Mouse (Mus musculus): ENCODE measurements around the gene Fbln7. TPM values are rescaled to one million over a fixed set of nuclear protein-coding genes. Genes with fewer than 3 reads are reported as not detected.

The Fbln7 gene
- polyA plus RNA-seq, 1 experiment from 2014 or later = 2.0 TPM

DNA sequence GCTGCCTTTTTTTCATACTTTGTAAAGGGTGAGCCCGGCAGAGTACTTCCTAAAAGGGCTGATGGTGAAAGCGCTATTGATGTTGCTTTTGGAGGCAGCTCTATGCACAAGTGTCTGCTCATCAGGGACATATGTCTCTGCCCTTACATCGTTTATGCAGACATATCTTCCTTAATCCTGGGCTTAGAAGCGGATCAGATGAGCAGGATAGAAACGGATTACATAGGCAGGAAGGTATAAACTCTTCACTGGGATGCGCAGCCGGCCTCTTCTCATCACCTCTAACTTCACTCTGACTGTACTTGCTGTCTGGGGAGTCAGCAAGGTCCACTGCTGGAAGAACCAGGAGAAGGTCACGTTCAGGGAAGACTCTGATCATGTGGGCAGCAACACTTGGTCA is 25.2 kb upstream of the Fbln7 start:
- Histone ChIP-seq H3K27ac (replicated peaks) (no peak overlapping the region), H3K9me3 (no peaks in the 10 kb centered on the region), H3K4me2 (replicated peaks) (no peak overlapping the region), H3K4me3 (no peak overlapping the region), H3K36me3 (peaks cover 76% of the 10 kb centered on the region), H3K4me1 (no peaks in the 10 kb centered on the region), H3K9ac (replicated peaks) (no peak overlapping the region), H3K27me3 (no peaks in the 10 kb centered on the region)
- WGBS = 93% methylated on average over 8 of the region's 8 CpGs
- ATAC-seq (replicated peaks) = no peak

DNA sequence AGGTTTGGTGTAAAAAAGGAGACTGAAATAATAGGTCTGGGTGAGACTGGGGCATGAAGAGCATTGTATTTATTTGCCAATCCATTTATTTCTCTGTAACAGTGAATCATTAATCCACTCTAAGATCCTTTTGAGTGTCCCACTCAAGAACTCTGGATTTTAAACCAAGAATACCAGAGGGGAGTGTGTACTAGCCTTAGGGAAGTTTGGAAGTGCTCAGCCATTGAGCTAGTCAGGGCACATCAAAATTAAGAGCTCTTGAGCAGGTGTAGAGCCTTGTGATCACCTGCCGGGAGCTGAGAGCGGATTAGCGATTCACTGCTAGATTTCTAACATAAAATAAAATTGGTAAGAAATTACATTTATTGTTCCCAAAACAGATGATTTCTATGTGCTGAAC is 24.2 kb upstream of the Fbln7 start:
- H3K4me1 ChIP-seq = no peaks in the 10 kb centered on the region
- H3K36me3 ChIP-seq = peaks cover 75% of the 10 kb centered on the region
- H3K27ac ChIP-seq (replicated peaks) = no peak overlapping the region
- no peak overlapping the region for H3K4me2 ChIP-seq (replicated peaks)
- no peaks in the 10 kb centered on the region for H3K27me3 ChIP-seq
- ATAC-seq (replicated peaks) = no peak
- H3K9me3 ChIP-seq = no peaks in the 10 kb centered on the region
- no peak overlapping the region for H3K9ac ChIP-seq (replicated peaks)
- H3K4me3 ChIP-seq = no peak overlapping the region
- WGBS = 93% methylated on average over 3 of the region's 3 CpGs

DNA sequence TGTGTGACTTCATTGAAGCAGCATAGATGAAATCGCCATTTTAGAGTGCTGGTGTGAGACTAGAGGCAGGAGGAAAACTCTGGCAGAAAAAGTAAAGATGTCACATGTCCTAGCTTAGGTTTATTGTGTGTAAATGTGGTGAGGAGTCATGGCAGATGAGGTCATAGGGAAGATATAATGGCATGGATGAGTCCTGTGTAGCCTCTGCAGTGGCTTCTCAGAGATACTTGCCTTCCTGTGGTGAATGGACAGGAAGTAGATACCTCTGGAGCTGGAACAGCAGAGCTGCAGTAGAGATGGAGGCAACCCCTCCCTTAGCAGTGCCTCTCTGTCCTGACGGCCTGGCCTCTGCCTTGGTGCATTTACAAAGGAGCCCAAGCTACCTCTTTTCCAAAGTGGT is 23.3 kb upstream of the Fbln7 start:
- WGBS = 92% methylated on average over 2 of the region's 2 CpGs
- H3K36me3 ChIP-seq = peaks cover 72% of the 10 kb centered on the region
- no peak overlapping the region for H3K4me3 ChIP-seq
- no peaks in the 10 kb centered on the region for H3K4me1 ChIP-seq
- no peak overlapping the region for H3K27ac ChIP-seq (replicated peaks)
- H3K4me2 ChIP-seq (replicated peaks) = no peak overlapping the region
- ATAC-seq (replicated peaks) = no peak
- H3K27me3 ChIP-seq = no peaks in the 10 kb centered on the region
- H3K9ac ChIP-seq (replicated peaks) = no peak overlapping the region
- H3K9me3 ChIP-seq = no peaks in the 10 kb centered on the region

DNA sequence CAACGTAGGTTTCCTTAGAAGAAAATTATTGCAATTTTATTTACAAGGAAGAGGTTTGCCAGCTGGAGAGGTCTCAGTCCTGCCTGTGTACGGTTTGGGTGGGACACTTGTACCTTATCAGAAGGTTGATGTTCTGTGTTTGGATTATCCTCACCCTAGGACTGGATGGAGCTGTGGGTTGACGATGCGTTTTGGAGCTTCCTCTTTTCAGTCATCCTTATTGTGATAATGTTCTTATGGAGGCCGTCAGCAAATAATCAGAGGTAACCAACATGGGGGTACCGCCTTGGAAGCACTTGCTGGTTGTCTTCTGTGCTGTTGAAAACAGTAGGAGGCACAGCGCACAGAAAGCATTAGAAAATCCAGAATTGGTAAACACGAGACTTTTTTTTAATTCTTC is 20.3 kb upstream of the Fbln7 start:
- no peak for ATAC-seq (replicated peaks)
- Histone ChIP-seq H3K9ac (replicated peaks) (no peak overlapping the region), H3K4me2 (replicated peaks) (no peak overlapping the region), H3K36me3 (peaks cover 76% of the 10 kb centered on the region), H3K9me3 (no peaks in the 10 kb centered on the region), H3K27ac (replicated peaks) (no peak overlapping the region), H3K4me3 (no peak overlapping the region), H3K27me3 (no peaks in the 10 kb centered on the region), H3K4me1 (no peaks in the 10 kb centered on the region)
- WGBS = 90% methylated on average over 8 of the region's 8 CpGs

DNA sequence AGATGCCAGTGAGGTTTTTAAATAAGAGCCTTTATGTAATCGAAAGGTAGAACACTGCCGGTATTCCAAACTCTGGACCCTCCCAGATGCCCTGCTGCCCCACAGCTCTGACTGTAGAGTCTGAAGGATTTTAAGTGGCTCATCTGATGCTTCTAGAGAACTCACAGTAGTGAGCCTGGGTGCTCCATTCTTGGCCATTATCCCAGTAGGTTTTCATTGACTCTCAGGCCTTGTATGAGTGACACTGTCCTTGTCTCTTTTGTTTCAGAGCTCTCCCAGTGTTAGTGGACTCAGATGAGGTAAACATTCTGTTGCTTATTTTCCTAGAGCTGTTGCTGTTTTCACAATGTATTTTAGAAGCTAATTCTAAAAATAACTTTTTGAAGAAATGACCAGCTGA is 12.7 kb upstream of the Fbln7 start:
- ATAC-seq (replicated peaks) = no peak
- Histone ChIP-seq H3K36me3 (peaks cover 70% of the 10 kb centered on the region), H3K9me3 (no peaks in the 10 kb centered on the region), H3K4me2 (replicated peaks) (no peak overlapping the region), H3K4me1 (no peaks in the 10 kb centered on the region), H3K27ac (replicated peaks) (no peak overlapping the region), H3K9ac (replicated peaks) (no peak overlapping the region), H3K27me3 (no peaks in the 10 kb centered on the region), H3K4me3 (no peak overlapping the region)
- WGBS = 91% methylated on average over 2 of the region's 2 CpGs

DNA sequence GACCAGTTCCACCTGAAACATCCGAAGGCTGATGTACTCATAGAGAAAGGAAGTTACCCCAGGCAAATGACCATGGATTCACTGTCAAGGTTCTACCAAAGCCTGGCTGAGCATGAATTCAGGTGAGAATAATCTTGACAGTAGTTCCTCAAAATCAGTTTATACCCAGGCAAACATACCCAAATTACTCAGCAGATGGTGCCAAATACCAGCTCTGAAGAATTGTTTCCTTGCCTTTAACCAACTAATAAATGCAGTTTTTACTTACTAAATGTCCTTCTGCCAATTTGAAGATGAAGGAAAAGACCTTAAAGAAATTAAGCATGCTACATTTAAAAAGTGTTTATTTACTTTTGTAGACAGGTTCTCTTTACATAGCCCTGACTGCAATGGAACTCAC is 6.1 kb upstream of the Fbln7 start:
- H3K4me2 ChIP-seq (replicated peaks) = no peak overlapping the region
- H3K9me3 ChIP-seq = no peaks in the 10 kb centered on the region
- H3K36me3 ChIP-seq = peaks cover 15% of the 10 kb centered on the region
- no peak overlapping the region for H3K27ac ChIP-seq (replicated peaks)
- H3K4me3 ChIP-seq = no peak overlapping the region
- H3K27me3 ChIP-seq = no peaks in the 10 kb centered on the region
- no peak for ATAC-seq (replicated peaks)
- whole genome bisulfite sequencing = 93% methylated on average over 1 of the region's 1 CpGs
- no peak overlapping the region for H3K9ac ChIP-seq (replicated peaks)
- peaks cover 6% of the 10 kb centered on the region for H3K4me1 ChIP-seq

DNA sequence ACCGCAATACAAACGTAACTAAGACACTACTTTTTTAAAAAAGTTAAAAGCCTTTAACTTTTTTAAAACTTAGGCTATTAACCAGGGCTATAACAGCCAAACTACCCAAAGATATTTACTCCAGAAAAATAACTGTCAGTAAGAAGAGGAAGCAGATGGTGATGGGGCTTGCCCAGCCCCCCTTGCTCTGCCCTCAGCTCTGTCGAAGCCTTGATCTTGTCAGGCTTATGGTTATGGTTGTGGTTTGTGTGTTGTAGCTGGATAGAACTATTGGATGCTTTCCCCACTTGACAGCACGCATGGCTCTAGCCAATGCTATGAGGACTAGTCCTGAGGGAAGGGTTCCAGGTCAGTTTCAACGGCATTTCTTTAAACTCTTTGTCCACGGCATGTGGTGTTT is 3.8 kb upstream of the Fbln7 start:
- Histone ChIP-seq H3K9ac (replicated peaks) (no peak overlapping the region), H3K4me1 (peaks cover 11% of the 10 kb centered on the region), H3K27ac (replicated peaks) (no peak overlapping the region), H3K36me3 (no peaks in the 10 kb centered on the region), H3K9me3 (no peaks in the 10 kb centered on the region), H3K4me2 (replicated peaks) (no peak overlapping the region), H3K4me3 (no peak overlapping the region), H3K27me3 (no peaks in the 10 kb centered on the region)
- 86% methylated on average over 6 of the region's 6 CpGs for WGBS
- ATAC-seq (replicated peaks) = no peak

DNA sequence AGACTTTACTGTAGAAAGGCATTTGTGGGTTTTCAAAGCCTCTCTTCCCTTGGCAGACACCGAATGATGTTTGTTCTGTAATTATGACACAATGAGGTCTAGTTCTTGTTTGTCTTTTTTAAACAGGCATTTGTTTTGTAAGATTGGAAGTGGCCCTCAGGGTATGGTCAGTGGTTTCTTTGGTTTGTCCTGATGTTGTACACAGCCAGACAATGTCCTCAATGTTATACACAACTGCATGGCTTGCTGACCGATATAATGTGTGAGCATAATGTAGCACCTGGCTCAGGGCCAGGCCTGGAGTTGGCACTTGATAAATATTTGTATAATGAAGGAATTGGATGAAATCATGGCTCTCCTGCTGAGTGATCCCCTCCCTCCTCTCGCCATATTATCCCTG is 2.9 kb upstream of the Fbln7 start:
- Histone ChIP-seq H3K9me3 (no peaks in the 10 kb centered on the region), H3K9ac (replicated peaks) (no peak overlapping the region), H3K4me1 (peaks cover 14% of the 10 kb centered on the region), H3K36me3 (no peaks in the 10 kb centered on the region), H3K27me3 (peaks cover 4% of the 10 kb centered on the region; the same call in 1 of the 2 replicates), H3K4me2 (replicated peaks) (no peak overlapping the region), H3K27ac (replicated peaks) (no peak overlapping the region), H3K4me3 (no peak overlapping the region)
- 39% methylated on average over 3 of the region's 3 CpGs for WGBS
- peak; percentile 39; the same call in 1 of the 2 replicates for ATAC-seq (replicated peaks)

DNA sequence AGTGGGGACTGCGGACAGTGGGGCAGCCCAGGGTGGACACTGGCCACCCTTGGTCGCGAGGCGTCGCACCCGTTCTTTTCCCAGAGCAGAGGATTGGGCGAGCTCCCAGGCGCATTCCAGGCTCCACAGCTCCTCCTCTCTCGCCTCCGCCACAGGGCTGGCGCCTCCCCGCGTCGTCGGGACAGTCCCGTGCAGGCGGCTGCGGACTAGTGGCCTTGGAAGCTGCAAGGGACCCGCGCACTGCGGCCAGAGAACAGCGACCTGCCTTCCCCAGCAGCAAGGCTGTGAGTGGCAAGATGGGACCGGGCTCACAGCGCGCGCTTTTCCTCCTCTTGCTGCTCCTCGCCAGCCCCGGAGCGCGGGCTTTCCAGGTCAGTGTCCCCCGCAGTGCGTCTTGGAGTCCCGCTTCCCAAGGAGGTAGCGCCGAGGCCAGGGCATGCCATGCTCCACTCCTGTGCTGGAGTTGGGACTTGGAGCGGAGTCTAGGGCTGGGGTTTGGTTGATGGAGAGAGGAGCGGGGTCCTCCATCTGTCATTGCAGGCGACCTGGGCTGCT is 1.1 kb downstream of the Fbln7 start:
- Histone ChIP-seq H3K27me3 (peaks cover 4% of the 10 kb centered on the region; the same call in 1 of the 2 replicates), H3K9ac (replicated peaks) (peak overlapping the region; percentile 55), H3K27ac (replicated peaks) (no peak overlapping the region), H3K4me1 (peaks cover 14% of the 10 kb centered on the region), H3K4me2 (replicated peaks) (peak overlapping the region; percentile 94), H3K4me3 (peak overlapping the region; percentile 50), H3K36me3 (no peaks in the 10 kb centered on the region), H3K9me3 (no peaks in the 10 kb centered on the region)
- under 1% methylated on average over 38 of the region's 38 CpGs for WGBS
- peak; percentile 78 for ATAC-seq (replicated peaks)

DNA sequence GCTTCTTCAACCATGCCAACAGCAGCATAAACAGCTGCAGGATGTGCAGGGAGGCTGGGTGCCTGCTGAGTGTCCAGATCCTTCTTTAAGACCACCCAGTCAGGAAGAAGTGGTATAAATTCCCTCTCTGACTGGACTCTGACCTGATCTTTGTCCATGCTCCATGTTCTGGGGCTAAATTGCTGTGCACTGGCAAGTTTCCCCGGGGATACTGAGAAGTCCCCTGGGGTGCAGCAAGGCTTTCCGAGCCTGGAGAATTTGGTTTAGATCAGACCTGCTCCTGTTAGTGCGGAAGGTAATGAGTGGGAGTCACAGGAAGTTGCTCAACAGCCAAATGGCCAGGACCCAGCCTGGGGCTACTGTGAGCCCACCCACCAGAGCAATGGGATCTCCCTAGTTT is 2.3 kb downstream of the Fbln7 start:
- ATAC-seq (replicated peaks) = no peak
- H3K4me1 ChIP-seq = peaks cover 10% of the 10 kb centered on the region
- no peak overlapping the region for H3K4me3 ChIP-seq
- no peak overlapping the region for H3K9ac ChIP-seq (replicated peaks)
- H3K4me2 ChIP-seq (replicated peaks) = no peak overlapping the region
- no peaks in the 10 kb centered on the region for H3K36me3 ChIP-seq
- H3K27ac ChIP-seq (replicated peaks) = no peak overlapping the region
- H3K27me3 ChIP-seq = peaks cover 4% of the 10 kb centered on the region; the same call in 1 of the 2 replicates
- no peaks in the 10 kb centered on the region for H3K9me3 ChIP-seq
- 67% methylated on average over 3 of the region's 3 CpGs for WGBS

DNA sequence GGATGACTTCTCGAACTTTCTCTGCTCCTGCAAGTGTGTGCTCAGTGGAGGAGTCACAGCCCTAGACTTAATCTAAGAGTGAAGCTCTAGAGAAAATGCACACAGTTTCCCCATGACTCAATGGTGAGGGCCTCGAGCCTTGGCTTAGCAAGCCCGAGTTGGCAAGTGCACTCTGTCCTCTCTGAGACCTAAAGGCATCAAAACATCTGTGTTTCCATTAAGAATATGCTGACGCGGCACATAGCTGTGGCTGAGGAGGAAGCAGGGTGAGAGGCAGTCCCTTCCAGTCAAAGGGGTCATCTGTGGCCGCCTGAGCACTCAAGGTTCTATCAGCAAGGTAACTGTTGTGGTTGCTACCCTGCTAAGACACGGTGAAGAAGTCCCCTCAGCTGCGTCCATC is 8.9 kb downstream of the Fbln7 start:
- H3K9ac ChIP-seq (replicated peaks) = no peak overlapping the region
- H3K36me3 ChIP-seq = no peaks in the 10 kb centered on the region
- no peaks in the 10 kb centered on the region for H3K27me3 ChIP-seq
- H3K9me3 ChIP-seq = no peaks in the 10 kb centered on the region
- 82% methylated on average over 8 of the region's 8 CpGs for WGBS
- no peak overlapping the region for H3K4me3 ChIP-seq
- no peak overlapping the region for H3K4me2 ChIP-seq (replicated peaks)
- H3K27ac ChIP-seq (replicated peaks) = no peak overlapping the region
- H3K4me1 ChIP-seq = no peaks in the 10 kb centered on the region
- ATAC-seq (replicated peaks) = no peak

DNA sequence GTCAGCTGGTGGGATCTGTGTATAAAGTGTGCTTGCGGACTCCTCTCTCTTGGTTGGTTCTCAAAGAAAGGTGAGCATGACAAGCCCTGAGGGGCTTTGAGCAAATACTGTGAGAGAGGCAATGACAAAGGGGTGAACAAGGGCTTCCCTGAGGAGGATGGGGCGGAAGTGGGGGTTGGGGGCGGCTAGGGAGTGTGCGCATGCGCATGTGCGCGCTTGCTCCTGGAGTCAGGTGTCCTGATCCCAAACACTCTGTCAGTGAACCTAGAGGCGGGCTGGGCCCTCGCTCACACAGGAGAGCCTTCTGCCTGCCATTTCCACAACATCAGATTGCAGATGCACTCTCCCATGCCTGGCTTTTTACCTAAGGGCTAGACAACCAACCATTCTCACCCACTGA is 9.5 kb downstream of the Fbln7 start:
- no peaks in the 10 kb centered on the region for H3K36me3 ChIP-seq
- ATAC-seq (replicated peaks) = no peak
- no peaks in the 10 kb centered on the region for H3K27me3 ChIP-seq
- no peaks in the 10 kb centered on the region for H3K4me1 ChIP-seq
- H3K4me2 ChIP-seq (replicated peaks) = no peak overlapping the region
- no peak overlapping the region for H3K9ac ChIP-seq (replicated peaks)
- no peak overlapping the region for H3K4me3 ChIP-seq
- H3K9me3 ChIP-seq = no peaks in the 10 kb centered on the region
- 93% methylated on average over 9 of the region's 9 CpGs for WGBS
- no peak overlapping the region for H3K27ac ChIP-seq (replicated peaks)

DNA sequence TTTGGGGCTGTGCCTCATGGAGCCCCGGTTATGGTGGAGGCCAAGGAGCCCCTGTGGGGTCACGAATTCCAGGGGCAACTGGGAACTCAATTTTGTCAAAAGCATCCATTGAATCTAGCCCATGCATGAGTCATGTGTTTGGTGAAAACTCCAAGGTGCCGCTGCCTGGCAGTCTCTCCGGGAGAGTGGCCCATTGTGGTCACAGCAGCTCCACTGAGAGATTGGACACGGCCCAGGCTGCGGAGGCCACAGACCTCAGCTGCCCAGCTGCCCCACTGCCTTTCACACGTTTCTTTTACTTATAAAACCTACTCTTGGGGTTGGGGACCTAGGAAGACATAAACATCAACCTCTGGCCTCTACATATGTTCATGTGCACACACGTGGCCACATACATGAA is 12.7 kb downstream of the Fbln7 start:
- H3K27ac ChIP-seq (replicated peaks) = no peak overlapping the region
- no peaks in the 10 kb centered on the region for H3K9me3 ChIP-seq
- no peak overlapping the region for H3K4me2 ChIP-seq (replicated peaks)
- H3K9ac ChIP-seq (replicated peaks) = no peak overlapping the region
- no peak for ATAC-seq (replicated peaks)
- no peaks in the 10 kb centered on the region for H3K36me3 ChIP-seq
- H3K4me3 ChIP-seq = no peak overlapping the region
- H3K27me3 ChIP-seq = no peaks in the 10 kb centered on the region
- H3K4me1 ChIP-seq = no peaks in the 10 kb centered on the region
- WGBS = 79% methylated on average over 8 of the region's 8 CpGs
